Mouse (Mus musculus) cerebellum, adult 2 months (tissue): ENCODE measurements around the gene Shisa7. TPM values are rescaled to one million over a fixed set of nuclear protein-coding genes. Genes with fewer than 3 reads are reported as not detected.

Experiments
- DNase-seq, 2 experiments: peaks; one replicate each; pipeline ENCODE4 v3.0.0; 2021
- H3K27ac ChIP-seq: fragments of 200-500 bp; 2 replicates; pipeline ENCODE4 v1.5.1; 2012; ENCODE audit warnings: low read length, control low read depth, inconsistent platforms; ENCODE audit not compliant: insufficient read depth
- H3K27me3 ChIP-seq: fragments of 200-500 bp; 2 replicates; pipeline ENCODE4 v1.6.1; 2012; ENCODE audit warnings: inconsistent platforms, mild to moderate bottlenecking, low read length, moderate library complexity; ENCODE audit not compliant: control insufficient read depth, insufficient read depth
- H3K4me1 ChIP-seq: fragments of 200-500 bp; 2 replicates; pipeline ENCODE4 v1.6.1; 2011; ENCODE audit warnings: low read length; ENCODE audit not compliant: control insufficient read depth, insufficient read depth
- H3K4me3 ChIP-seq: fragments of 200-500 bp; replicated peaks from 2 replicates; pipeline ENCODE3; 2011; ENCODE audit warnings: mild to moderate bottlenecking, low read depth, low read length, control low read depth; ENCODE audit not compliant: insufficient read depth
- CTCF ChIP-seq: fragments of 200-500 bp; IDR thresholded peaks from 2 replicates; pipeline ENCODE4 v1.5.1; 2011; ENCODE audit warnings: low read depth, mild to moderate bottlenecking, control low read depth, low read length, moderate library complexity, borderline replicate concordance; ENCODE audit not compliant: insufficient read depth
- POLR2A ChIP-seq: fragments of 200-500 bp; IDR thresholded peaks from 2 replicates; pipeline ENCODE4 v1.6.1; 2011; ENCODE audit warnings: low read length, control low read depth, borderline replicate concordance; ENCODE audit not compliant: insufficient read depth
- WGBS: fragments of 180-500 bp; shearing (Covaris S2); methylation state at CpG from one replicate; pipeline ENCODE4 v1.1.7; 2018; 5-methylcytosine and 5-hydroxymethylcytosine counted together
- polyA plus RNA-seq: library from polyadenylated mRNA; depleted of rRNA; stranded (reverse); fragments of >200 nt; gene quantifications from 2 replicates; pipeline ENCODE4 v1.2.3, GENCODE M21; 2012; rRNA removed

Gene Shisa7
- polyA plus RNA-seq, 1 experiment: 21.0 TPM

DNA sequence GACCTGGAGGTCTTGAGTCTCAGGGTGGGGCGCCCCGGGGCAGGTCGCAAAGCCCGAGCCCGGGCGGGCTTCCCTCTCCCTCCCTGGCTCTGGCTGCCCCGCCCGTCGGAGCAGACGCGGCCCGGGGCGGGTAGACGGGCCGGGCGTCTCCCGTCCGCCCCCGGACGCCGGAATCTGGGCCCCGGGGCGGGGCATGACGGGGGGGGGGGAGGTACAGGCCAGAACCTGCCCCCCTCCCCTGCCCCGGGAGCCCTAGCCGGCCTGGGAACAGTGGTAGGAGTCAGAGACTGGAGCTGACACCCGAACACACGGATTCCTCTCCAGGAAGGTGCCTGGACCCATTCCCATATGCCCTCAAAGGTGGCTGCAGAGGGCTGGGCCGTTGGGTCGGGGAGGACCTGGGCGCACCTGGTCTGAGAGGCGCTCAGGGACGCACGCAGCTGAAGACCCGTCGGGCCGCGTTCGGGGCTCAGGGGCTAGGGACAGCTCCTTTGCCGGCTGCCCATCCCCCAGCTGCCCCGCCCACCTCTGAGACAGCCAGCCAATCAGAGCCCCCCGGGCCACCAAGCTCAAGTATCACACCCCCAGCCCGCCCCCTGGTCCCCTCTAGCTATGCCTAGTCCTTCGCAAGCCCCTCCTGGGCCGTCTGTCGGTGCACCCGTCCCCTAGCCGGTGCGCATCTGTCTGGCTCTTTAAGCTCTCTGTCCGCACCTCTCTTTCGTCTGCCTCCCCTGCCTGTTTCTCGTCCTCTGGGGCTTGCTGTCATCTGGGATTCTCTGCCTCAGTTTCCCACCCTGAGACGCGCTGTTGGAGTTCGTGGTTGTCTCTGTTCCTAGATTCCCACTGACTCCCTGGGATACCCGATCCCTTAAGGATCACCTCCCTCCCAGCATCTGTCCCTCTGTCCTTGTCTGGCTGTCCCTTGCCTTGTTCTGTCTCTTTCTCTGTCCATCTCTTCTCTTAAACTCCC lies 67.3 kb downstream of the Shisa7 start:
- TF ChIP-seq POLR2A (no peak), CTCF (no peak)
- 1% methylated on average over 54 of the region's 56 CpGs for WGBS

GRCm38 (mm10) chr7:4776131-4776530 lies 68.4 kb downstream of the Shisa7 start:
- whole genome bisulfite sequencing: 28% methylated on average over 10 of the region's 10 CpGs
- Histone ChIP-seq H3K27ac (no peak overlapping the region), H3K4me3 (no peak overlapping the region), H3K4me1 (no peaks in the 10 kb centered on the region), H3K27me3 (peaks cover 3% of the 10 kb centered on the region; the same call in 1 of the 2 replicates)
- no peak for DNase-seq
- TF ChIP-seq CTCF (no peak), POLR2A (no peak)

More for the DNA sequence above, 67.3 kb downstream of the Shisa7 start:
- peak overlapping the region; percentile 27 for H3K4me3 ChIP-seq
- H3K27ac ChIP-seq: no peak overlapping the region
- DNase-seq: no peak
- H3K27me3 ChIP-seq: peaks cover 3% of the 10 kb centered on the region; the same call in 1 of the 2 replicates
- H3K4me1 ChIP-seq: no peaks in the 10 kb centered on the region

Other genes with a start within 250 kb of the Shisa7 start
- 1.4 TPM in 2 replicates for gene Ptprh, start 240.7 kb downstream of the Shisa7 start, polyA plus RNA-seq
- gene Tmem86b, start 213.3 kb downstream of the Shisa7 start, polyA plus RNA-seq: 45.2 and 47.9 TPM in 2 replicates
- 130 and 136 TPM in 2 replicates for gene Ppp6r1, start 185.7 kb downstream of the Shisa7 start, polyA plus RNA-seq
- 94.5 and 96.8 TPM in 2 replicates for gene Hspbp1, start 159.6 kb downstream of the Shisa7 start, polyA plus RNA-seq
- 177 and 182 TPM in 2 replicates for gene Brsk1, start 154.1 kb downstream of the Shisa7 start, polyA plus RNA-seq
- not detected in 2 replicates for gene Tmem150b, start 119.4 kb downstream of the Shisa7 start, polyA plus RNA-seq
- 81.5 and 89.6 TPM in 2 replicates for gene Kmt5c, start 104.6 kb downstream of the Shisa7 start, polyA plus RNA-seq
- 41.9 and 44.4 TPM in 2 replicates for gene Cox6b2, start 91.6 kb downstream of the Shisa7 start, polyA plus RNA-seq
- gene Fam71e2, start 73.4 kb downstream of the Shisa7 start, polyA plus RNA-seq: not detected in 2 replicates
- gene Il11, start 61.8 kb downstream of the Shisa7 start, polyA plus RNA-seq: 1.2 TPM in 2 replicates
- not detected in 2 replicates for gene Tmem190, start 61.8 kb downstream of the Shisa7 start, polyA plus RNA-seq
- 13.2 and 15.6 TPM in 2 replicates for gene Tmem238, start 55.0 kb downstream of the Shisa7 start, polyA plus RNA-seq
- gene Rpl28, start 51.8 kb downstream of the Shisa7 start, polyA plus RNA-seq: 268 and 296 TPM in 2 replicates
- gene Ube2s, start 32.1 kb downstream of the Shisa7 start, polyA plus RNA-seq: 179 and 211 TPM in 2 replicates
- 11.1 and 13.6 TPM in 2 replicates for gene Isoc2b, start 25.6 kb upstream of the Shisa7 start, polyA plus RNA-seq
- 17.4 and 17.7 TPM in 2 replicates for gene Isoc2a, start 32.5 kb upstream of the Shisa7 start, polyA plus RNA-seq
- gene Gm36210, start 61.8 kb upstream of the Shisa7 start, polyA plus RNA-seq: 0.59 and 0.61 TPM in 2 replicates
- gene Zfp628, start 70.5 kb upstream of the Shisa7 start, polyA plus RNA-seq: 9.8 and 10.4 TPM in 2 replicates
- gene Nat14, start 77.3 kb upstream of the Shisa7 start, polyA plus RNA-seq: 33.5 and 37.5 TPM in 2 replicates
- 1.9 TPM in 2 replicates for gene Ssc5d, start 81.1 kb upstream of the Shisa7 start, polyA plus RNA-seq
- gene Sbk2, start 119.7 kb upstream of the Shisa7 start, polyA plus RNA-seq: 0.15 and 0.38 TPM in 2 replicates
- gene Sbk3, start 126.5 kb upstream of the Shisa7 start, polyA plus RNA-seq: 2.6 TPM in 2 replicates
- 64.8 and 65.2 TPM in 2 replicates for gene Zfp579, start 151.5 kb upstream of the Shisa7 start, polyA plus RNA-seq
- 14.4 and 14.9 TPM in 2 replicates for gene Zfp524, start 169.7 kb upstream of the Shisa7 start, polyA plus RNA-seq
- gene Fiz1, start 170.0 kb upstream of the Shisa7 start, polyA plus RNA-seq: 28.2 and 29.8 TPM in 2 replicates
- not detected in 2 replicates for gene Gm44973, start 170.8 kb upstream of the Shisa7 start, polyA plus RNA-seq
- gene Zfp865, start 175.7 kb upstream of the Shisa7 start, polyA plus RNA-seq: 30.3 and 33.3 TPM in 2 replicates
- gene Ccdc106, start 175.9 kb upstream of the Shisa7 start, polyA plus RNA-seq: 42.4 and 46.7 TPM in 2 replicates
- not detected in 2 replicates for gene 4632433K11Rik, start 189.4 kb upstream of the Shisa7 start, polyA plus RNA-seq
- gene Zfp784, start 193.8 kb upstream of the Shisa7 start, polyA plus RNA-seq: 8.4 and 9.6 TPM in 2 replicates
- 29.7 and 34.3 TPM in 2 replicates for gene Zfp580, start 206.8 kb upstream of the Shisa7 start, polyA plus RNA-seq
- gene U2af2, start 217.4 kb upstream of the Shisa7 start, polyA plus RNA-seq: 196 and 211 TPM in 2 replicates
- gene Epn1, start 235.5 kb upstream of the Shisa7 start, polyA plus RNA-seq: 246 and 251 TPM in 2 replicates